Mouse (Mus musculus) spleen, postnatal 10 days (tissue): ENCODE measurements around the gene Cd247.
"Not testable (repeated sequence)": the region's sequence is repeated elsewhere in the genome, so short reads cannot be mapped to it uniquely, and the experiment has no call there.

Experiments used
- DNase-seq, 2 experiments: peaks; one replicate each; pipeline ENCODE4 v3.0.0; 2021 to 2022; ENCODE audit warnings: low spot score in 2 of 2

The Cd247 gene

DNA sequence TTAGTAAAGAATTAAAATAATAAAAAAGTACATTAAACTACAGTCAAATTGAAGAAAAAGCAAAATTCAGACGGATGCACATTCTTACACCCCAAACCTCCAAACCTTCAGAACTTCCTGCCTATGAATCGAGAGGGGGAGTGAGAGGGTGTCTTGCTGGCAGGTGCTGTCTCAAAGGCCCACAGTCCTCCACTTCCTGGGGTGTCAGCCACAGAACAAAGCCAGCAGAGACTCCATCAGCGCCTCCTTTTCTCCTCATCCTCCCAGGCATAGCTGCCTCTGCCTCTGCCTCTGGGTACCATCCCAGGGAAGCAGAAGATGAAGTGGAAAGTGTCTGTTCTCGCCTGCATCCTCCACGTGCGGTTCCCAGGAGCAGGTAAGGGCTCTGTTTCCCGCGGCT, at the start of gene Cd247:
TSS of gene Cd247 (plus strand) at position 171 of the 400 bp plus-strand sequence.
- DNase-seq, result no peak

- DNase-seq, result no peak
Measured at GRCm38 (mm10) chr1:165738985-165739384, 49.5 kb upstream of the Cd247 start.

DNA sequence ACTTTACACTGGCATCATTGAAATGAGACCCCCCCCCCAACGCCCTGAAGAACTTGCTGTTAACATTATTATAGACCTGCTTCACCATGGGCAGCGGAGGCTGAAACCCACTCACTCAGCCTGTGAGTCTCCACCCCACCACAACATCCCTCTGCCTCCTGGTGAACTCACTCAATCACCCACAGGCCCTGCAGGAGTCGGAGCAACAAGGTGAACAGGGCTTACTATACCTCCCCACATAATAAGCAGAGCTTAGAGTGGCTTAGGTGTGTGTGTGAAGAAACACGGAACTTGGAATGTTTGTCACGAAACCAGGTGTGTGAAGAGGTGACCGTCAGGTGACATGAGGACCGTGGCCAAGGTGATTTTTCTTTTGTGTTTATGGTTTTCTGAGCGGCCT, 46.5 kb upstream of the Cd247 start:
- DNase-seq, result no peak

DNA sequence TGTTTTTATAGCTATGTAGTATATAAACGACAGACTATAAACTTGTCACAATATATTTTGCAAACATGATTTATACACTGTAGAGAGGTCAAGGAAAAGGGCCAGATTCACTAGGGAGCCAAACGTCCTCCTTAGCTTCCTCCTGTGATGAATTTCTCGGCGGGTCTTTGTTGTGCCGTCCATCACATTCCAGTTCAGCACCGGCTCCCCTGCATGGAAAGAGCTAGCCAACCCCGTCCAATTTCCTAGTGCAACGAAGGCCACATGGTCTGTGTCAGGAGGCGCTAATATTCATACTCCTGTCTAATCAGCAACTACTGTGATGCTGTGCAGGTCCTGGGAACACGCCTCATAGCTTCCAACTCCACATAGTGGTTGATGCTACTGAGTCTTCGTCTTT, 40.4 kb upstream of the Cd247 start:
- no peak for DNase-seq

- no peak for DNase-seq
Measured at GRCm38 (mm10) chr1:165751142-165751541, 37.3 kb upstream of the Cd247 start.

- DNase-seq, result no peak
Measured at GRCm38 (mm10) chr1:165751838-165752237, 36.6 kb upstream of the Cd247 start.

DNA sequence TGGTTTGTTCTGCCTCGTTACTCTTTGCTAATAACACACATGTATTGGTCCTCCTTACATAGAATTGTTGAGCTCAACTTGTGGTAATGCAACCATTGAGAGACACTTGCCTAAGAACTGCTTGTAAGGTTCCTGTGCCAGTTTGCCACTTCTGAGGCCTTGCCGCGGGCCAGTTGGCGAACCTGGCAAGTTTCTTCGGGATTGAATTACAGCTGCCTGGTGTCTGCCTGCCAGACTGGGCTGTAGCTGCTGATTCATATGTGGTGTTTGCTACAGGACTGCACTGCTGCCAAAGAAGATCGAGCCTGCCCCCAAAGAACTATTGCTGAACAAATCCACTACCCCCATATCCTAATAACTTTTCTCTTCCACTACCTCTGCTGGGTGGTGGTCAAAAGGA, 34.3 kb upstream of the Cd247 start:
- no peak for DNase-seq

DNA sequence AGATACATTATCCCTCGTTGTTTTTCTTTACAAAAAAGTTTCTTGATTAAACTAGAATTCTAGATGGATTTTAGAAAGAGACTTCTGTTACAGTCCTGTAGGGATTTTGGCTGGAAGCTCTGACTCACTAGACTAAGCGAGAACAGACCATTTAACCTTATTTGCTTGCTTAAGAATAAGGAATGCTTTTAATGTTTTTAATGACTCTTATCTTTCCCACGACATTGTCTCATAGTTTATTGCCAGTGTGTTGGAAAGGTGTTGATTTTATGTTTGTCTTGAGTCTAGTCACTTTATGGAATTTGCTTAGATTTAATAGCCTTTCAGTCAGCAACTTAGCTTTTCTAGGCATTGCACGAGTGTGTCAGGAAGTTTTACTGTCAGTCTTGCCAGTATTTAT, 33.3 kb upstream of the Cd247 start:
- DNase-seq, result no peak

DNA sequence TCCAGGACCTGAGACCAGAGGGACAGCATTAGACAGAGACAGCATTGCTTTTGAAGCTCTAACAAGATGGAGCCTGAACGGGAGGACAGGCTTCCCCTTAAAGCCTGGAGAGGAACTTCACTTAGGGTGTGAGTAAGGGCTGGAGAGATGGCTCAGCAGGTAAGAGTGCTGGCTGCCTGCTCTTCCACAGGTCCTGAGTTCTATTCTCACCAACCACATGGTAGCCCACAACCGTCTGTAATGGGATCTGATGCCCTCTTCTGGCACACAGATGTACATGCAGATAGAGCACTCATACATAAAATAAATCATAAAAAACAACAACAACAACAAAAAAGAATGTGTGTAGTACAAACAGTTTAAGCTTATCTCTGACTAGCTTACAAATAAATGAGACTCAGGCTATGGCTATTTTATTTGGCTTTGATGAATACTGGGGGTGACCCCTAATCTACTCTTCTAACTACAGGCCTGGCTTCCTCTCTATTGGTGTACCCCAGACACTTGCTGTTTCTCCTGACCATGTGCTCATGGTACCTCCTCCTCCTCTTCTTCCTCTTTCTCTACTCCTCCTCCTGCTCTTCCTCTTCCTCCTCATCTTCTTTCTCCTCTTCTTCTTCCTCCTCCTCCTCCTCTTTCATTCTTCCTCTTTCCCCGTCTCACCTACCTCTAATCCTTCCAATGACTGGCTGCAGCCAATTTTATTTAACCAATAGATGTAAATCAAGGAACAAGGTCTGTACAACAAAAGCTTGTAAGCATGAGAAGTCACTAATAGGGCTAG, 26.8 kb upstream of the Cd247 start:
- no peak for DNase-seq

- not testable (repeated sequence) for DNase-seq
Measured at GRCm38 (mm10) chr1:165762498-165762897, 26.0 kb upstream of the Cd247 start.

GRCm38 (mm10) chr1:165762914-165763634, 25.4 kb upstream of the Cd247 start:
- DNase-seq, result peak in 1 of 2 experiments; percentile 22

DNA sequence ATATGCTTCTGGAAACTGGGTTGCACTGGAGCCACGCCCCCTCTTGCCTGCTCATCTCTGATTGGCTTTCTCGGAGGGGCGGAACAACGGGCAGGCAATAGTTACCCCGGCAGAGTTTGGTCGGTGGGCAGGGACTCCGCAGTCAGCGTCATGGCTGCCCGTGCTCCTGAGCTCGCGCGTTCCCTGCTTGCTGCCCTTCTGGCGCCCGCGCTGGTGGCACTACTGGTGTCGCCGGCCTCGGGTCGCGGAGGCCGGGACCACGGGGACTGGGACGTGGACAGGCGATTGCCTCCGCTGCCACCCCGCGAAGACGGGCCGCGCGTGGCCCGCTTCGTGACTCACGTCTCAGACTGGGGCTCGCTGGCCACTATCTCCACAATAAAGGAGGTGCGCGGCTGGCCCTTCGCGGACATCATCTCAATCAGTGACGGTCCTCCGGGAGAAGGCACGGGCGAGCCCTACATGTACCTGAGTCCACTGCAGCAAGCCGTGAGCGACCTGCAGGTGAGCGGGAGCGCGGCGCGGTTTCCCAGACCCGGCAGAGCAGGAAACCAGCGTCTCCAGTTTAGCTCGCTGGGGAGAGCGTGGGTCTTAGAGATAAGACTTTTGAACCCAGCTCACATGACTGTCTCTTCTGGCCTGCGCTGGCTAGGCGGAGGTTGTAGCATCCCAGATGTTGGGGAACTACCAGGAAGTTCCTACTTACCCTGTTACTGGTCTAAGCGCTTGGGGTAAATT, 24.7 kb upstream of the Cd247 start, which contains the start of gene Creg1:
TSS of gene Creg1 (plus strand) at position 112 of the 738 bp plus-strand sequence.
- DNase-seq, result peak; percentile 92 to 98

DNA sequence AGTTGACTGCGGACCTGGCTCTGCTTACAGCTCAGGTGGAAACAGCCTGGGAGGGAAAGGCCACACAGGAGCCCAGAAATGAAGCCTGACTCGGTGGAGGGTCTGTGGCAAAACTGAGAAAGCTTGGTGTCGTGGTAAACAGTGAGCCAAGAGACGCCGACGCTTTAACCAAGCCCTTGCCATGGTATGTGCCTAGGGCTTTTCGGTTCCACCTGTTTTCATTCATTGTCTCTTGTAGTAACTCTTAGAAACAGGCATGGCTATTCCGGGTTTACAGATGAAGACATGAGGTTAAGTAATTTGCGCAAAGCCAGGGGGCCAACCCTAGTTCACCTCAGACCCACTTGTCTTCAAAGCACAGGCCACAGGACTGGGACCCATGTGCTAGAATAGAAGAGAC, 23.9 kb upstream of the Cd247 start:
- DNase-seq, result no peak

DNA sequence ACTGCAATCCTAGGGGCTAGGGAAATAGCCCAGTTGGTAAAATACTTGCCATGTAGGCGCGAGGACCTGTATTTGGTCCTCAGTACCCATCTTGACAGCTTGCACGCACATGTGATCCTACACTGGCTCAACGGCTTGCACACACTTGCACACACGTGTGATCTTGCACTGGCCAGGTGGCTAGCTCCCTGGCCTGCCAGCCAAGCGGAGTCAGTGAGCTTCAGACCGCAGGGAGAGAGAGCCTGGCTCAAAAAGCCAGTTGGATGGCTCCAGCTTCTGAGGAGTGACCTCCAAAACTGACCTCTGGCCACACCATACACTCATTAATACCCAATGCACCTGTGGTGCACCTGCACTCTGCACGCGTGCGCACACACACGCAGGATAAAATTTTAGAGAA, 23.4 kb upstream of the Cd247 start:
- peak in 1 of 2 experiments; percentile 23 for DNase-seq

DNA sequence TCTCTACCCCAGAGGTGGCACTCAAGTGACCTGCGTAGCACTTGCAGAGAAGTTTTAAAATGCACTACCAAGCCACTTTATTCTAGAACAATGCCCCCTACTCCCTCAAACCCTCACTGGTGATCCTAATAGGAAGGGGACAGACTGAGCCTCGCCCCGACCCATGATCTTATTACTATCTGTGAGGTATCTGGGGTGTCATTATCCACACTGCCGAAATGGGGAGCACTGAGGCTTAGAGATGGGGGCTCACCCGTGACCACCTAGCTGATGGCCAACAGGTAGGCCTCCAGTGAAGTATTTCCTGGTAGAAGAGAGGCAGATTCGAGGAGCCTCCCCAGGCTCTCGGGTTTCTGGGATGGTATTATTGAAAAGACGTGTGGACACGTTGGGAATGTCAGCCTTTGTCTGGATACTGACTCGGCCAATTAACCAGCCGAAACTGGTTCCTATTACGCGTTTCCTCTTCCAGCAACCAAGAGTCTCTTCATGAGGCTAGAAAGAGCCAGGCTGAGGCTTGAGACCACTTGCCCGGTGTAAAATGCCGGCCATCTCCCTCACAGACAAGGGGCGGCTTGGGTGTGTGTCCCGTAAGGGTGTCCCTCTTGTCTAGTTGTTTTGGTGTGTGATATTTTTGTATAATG, 22.7 kb upstream of the Cd247 start:
- DNase-seq, result peak in 1 of 2 experiments; percentile 39

GRCm38 (mm10) chr1:165766295-165766890, 22.1 kb upstream of the Cd247 start:
- peak; percentile 42 to 55 for DNase-seq

- peak; percentile 42 to 60 for DNase-seq
Measured at GRCm38 (mm10) chr1:165768894-165769512, 19.5 kb upstream of the Cd247 start.

DNA sequence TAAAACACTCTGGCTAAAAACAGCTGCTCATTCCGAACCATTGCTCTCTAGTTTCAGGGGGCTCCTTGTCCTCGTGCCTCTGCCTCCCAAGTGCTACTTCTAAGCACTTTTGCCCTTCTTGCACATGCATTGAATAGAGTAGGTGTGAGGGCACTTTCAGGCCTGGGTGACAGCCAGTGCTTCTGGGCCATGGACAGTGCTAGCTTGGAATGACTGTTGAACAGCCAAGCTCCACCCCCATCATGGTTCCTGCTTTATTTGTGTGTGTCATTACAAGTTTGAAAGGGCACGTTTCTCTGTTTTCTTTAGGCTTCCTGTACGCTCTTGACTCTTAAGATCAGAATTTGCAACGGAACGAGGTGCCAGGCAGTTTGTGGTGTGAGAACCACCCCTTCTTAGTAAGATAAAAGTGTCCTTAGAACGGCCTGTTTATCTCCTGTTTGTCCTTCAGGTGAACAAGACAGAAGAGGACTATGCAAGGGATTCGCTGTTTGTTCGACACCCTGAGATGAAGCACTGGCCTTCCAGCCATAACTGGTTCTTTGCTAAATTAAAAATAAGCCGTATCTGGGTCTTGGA, 18.2 kb upstream of the Cd247 start:
- DNase-seq, result no peak

GRCm38 (mm10) chr1:165771491-165771897, 17.0 kb upstream of the Cd247 start:
- peak; percentile 82 to 86 for DNase-seq

- DNase-seq, result no peak
Measured at GRCm38 (mm10) chr1:165771998-165772397, 16.5 kb upstream of the Cd247 start.
